8 mouse cellular contexts compared by ENCODE assay signal in genomic region chr9:72797136-72797621, GRCm38 (mm10). TPM values are rescaled to one million over a fixed set of nuclear protein-coding genes. Genes with fewer than 3 reads are reported as not detected.
DNase-seq lines count a peak whose midpoint lies in the region; ATAC-seq lines count a peak whose summit lies in the region.

No protein-coding gene starts in this region.

- ATAC-seq in CD4-positive, CD25-positive, alpha-beta regulatory T cell, adult 4 months = no peak

- DNase-seq in CD4-positive, CD25-positive, alpha-beta regulatory T cell, adult 2 months (ENCODE audit: low read depth, low spot score) = peak; percentile 48
- DNase-seq in heart, adult 18-20 months = peak; percentile 83 to 90
- DNase-seq in liver = peak; percentile 7
- peak; percentile 77 for DNase-seq in skeletal muscle tissue, adult 2 months (ENCODE audit: low read depth, low spot score)
- no peak for DNase-seq in right cerebral cortex, postnatal 4 days
- DNase-seq in ovary, postnatal 14 days (ENCODE audit: low spot score) = no peak
- DNase-seq in layer of hippocampus, postnatal 36 days = no peak

RNA-seq across cellular contexts. Expression of gene Prtg, which starts 9.5 kb away (rescaled TPM):
- under 1 TPM in 1 of 2 experiments, not detected in 1; 0.04 TPM for polyA plus RNA-seq in CD4-positive, CD25-positive, alpha-beta regulatory T cell, adult 4 months (2017; shearing (Covaris generic))
- total RNA-seq in heart, adult 18-20 months (2021) = under 1 TPM in 1 of 2 experiments, not detected in 1; 0.02 TPM
- 1 to 10 TPM; 2.3 to 3.0 TPM for total RNA-seq in layer of hippocampus, postnatal 36 days (2021)

Comparison
In these comparisons a context has a peak if more than half of its experiments do, and no peak if none do; other contexts are left out.
1. DNase-seq: peak in CD4-positive, CD25-positive, alpha-beta regulatory T cell, adult 2 months (single experiment), heart, adult 18-20 months (2 of 2), liver (single experiment) and skeletal muscle tissue, adult 2 months (single experiment); none in right cerebral cortex, postnatal 4 days (single experiment), ovary, postnatal 14 days (single experiment) and layer of hippocampus, postnatal 36 days (0 of 2).